Mouse (Mus musculus) hindbrain, embryonic 14.5 days (tissue): ENCODE measurements at regions not wholly inside any gene's neighbourhood (a gene's known extent, or its start where the extent isn't known, plus 50 kb on each side); places are given as distances from the start of the nearest gene placed in this dataset.

Experiments used
- ATAC-seq: fragments of 200-750 bp; cut with Nextera tagmentation; 2 replicates; pipeline ENCODE4 v1.8.0; 2017; ENCODE audit warnings: moderate number of reproducible peaks, mild to moderate bottlenecking, moderate TSS enrichment, moderate library complexity; ENCODE audit not compliant: low FRiP score
- DNase-seq: peaks from one replicate; pipeline ENCODE4 v3.0.0-alpha.2; 2015; ENCODE audit warnings: low spot score
- H3K27ac ChIP-seq: fragments of 300-500 bp; sonication (generic); 2 replicates; pipeline ENCODE4 v1.5.1; 2014; ENCODE audit warnings: mild to moderate bottlenecking, moderate library complexity
- H3K27me3 ChIP-seq: fragments of 300-500 bp; sonication (generic); 2 replicates; pipeline ENCODE4 v1.6.1; 2014; ENCODE audit warnings: mild to moderate bottlenecking, low read length, mixed read lengths; ENCODE audit not compliant: control insufficient read depth, insufficient read depth
- H3K36me3 ChIP-seq: fragments of 300-500 bp; sonication (generic); replicated peaks from 2 replicates; pipeline ENCODE4 v1.6.1; 2014; ENCODE audit not compliant: control insufficient read depth, insufficient read depth
- H3K4me1 ChIP-seq: fragments of 300-500 bp; sonication (generic); replicated peaks from 2 replicates; pipeline ENCODE4 v1.6.1; 2014; ENCODE audit warnings: antibody characterized with exemption, low read length, mixed read lengths; ENCODE audit not compliant: control insufficient read depth, insufficient read depth
- H3K4me2 ChIP-seq: fragments of 300-500 bp; sonication (generic); replicated peaks from 2 replicates; pipeline ENCODE4 v1.6.1; 2014; ENCODE audit warnings: mild to moderate bottlenecking, moderate library complexity
- H3K4me3 ChIP-seq: fragments of 300-500 bp; sonication (generic); replicated peaks from 2 replicates; pipeline ENCODE4 v1.5.1; 2014; ENCODE audit warnings: mild to moderate bottlenecking, low read length
- H3K9ac ChIP-seq: fragments of 300-500 bp; sonication (generic); 2 replicates; pipeline ENCODE4 v1.6.1; 2014
- H3K9me3 ChIP-seq: fragments of 300-500 bp; sonication (generic); 2 replicates; pipeline ENCODE4 v1.6.1; 2016; ENCODE audit warnings: low read length; ENCODE audit not compliant: control insufficient read depth
- WGBS: fragments of 180-500 bp; shearing (Covaris S2); extraction: QIAGEN DNeasy Blood & Tissue Kit; methylation state at CpG from one replicate; pipeline ENCODE4 v1.1.7; 2014; 5-methylcytosine and 5-hydroxymethylcytosine counted together

DNA sequence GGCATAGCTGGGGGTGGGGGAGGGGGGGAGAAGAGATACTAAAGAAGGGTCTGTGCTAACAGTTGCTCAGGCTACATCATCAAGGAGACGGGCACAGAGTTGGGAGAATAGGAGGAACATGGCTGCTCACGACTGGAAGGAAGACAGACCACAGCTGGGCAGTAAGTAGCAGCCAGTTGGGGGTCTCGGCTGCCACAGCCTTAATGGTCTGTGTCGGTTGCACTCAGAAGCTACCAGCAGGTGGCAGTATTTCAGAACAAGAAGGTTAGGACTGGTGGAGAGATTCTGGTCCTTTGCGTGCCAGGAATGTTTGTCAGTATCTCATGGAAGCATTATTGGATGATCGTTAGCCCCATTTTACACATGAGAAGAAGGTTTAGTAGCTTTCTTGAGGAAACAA is 185.9 kb downstream of the Cyp26b1 start:
- Histone ChIP-seq H3K36me3 (no peaks in the 10 kb centered on the region), H3K27me3 (no peaks in the 10 kb centered on the region), H3K9ac (no peak overlapping the region), H3K9me3 (no peaks in the 10 kb centered on the region), H3K4me2 (no peak overlapping the region), H3K27ac (no peak overlapping the region), H3K4me1 (no peaks in the 10 kb centered on the region), H3K4me3 (no peak overlapping the region)
- DNase-seq (peak; percentile 90), ATAC-seq (peak; percentile 55; the same call in 1 of the 2 replicates)
- WGBS = 7% methylated on average over 6 of the region's 6 CpGs

DNA sequence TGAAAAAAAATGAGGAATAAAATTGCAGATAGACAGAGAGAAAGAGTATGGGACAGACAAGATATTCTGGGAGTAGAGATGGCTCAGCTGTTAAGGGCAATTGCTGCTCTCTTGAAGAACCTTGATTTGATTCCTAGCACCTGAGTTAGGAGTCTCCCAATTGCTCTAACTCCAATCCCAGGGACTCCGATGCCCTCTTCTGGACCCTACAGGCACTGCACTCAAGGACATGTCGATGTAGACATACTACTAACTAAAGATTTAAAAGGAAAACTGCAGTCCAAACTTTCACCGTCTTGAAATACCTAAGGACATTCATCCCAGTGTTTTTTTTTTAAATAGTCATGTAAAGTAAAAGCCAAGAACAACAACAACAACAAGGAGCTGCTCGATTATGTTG is 189.0 kb downstream of the Cyp26b1 start:
- ATAC-seq = no peak
- no peak overlapping the region for H3K9ac ChIP-seq
- H3K4me2 ChIP-seq = no peak overlapping the region
- H3K27ac ChIP-seq = no peak overlapping the region
- no peaks in the 10 kb centered on the region for H3K9me3 ChIP-seq
- H3K36me3 ChIP-seq = no peaks in the 10 kb centered on the region
- H3K4me3 ChIP-seq = no peak overlapping the region
- DNase-seq = no peak
- no peaks in the 10 kb centered on the region for H3K27me3 ChIP-seq
- 66% methylated on average over 4 of the region's 4 CpGs for WGBS
- H3K4me1 ChIP-seq = no peaks in the 10 kb centered on the region

DNA sequence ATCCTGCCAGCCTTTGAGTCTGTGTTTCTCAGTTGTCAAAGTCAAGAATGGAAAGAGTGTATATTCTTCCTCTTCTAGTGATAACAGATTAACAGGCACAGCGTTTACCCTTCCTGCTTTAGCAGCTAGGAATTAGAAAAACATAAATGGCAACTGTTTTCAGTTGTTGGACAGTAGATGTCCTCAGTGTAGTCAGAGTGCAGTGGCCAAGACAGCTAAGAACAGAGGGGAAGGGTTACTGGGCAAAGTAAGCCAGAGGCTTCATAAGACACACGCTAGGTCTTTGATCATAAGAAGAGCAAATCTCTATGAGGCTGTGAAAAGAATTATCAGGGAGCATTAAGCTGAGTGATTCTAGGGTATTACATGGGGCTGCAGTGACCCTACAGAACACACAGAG is 191.3 kb downstream of the Cyp26b1 start:
- DNase-seq = no peak
- no peak overlapping the region for H3K4me2 ChIP-seq
- H3K27ac ChIP-seq = no peak overlapping the region
- no peaks in the 10 kb centered on the region for H3K36me3 ChIP-seq
- H3K4me1 ChIP-seq = no peaks in the 10 kb centered on the region
- H3K4me3 ChIP-seq = no peak overlapping the region
- no peak for ATAC-seq
- no peak overlapping the region for H3K9ac ChIP-seq
- 79% methylated on average over 2 of the region's 2 CpGs for WGBS
- no peaks in the 10 kb centered on the region for H3K27me3 ChIP-seq
- no peaks in the 10 kb centered on the region for H3K9me3 ChIP-seq

DNA sequence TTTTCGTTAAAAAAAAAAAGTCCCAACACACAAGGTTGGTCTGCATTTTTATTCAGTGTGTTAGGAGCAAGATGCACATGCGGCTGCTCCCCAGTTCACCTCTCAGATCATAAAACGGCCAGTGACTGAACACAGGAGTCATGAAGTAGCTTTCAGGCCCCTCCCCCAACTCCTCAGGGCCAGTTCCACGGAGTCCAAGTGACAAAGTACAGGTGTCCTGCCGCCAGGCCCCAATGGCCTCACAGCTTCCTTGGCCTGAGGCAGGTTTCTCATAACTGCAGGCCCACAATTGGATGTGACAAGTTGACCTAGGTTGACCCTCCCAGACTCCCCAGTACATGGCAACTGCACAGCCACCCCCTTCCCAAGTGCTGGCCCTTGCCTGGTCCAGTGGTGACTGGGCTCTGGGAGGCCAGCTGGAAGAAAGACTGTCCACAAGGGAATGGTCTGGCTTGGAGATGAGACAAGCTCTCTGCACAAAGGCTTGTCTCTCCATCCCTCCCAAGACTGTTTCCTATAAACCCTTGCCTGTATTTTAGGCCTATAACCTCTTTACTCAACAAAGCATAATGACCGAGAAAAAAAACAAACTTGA is 199.1 kb downstream of the Cyp26b1 start:
- H3K27ac ChIP-seq = no peak overlapping the region
- H3K4me1 ChIP-seq = no peaks in the 10 kb centered on the region
- DNase-seq (no peak), ATAC-seq (no peak)
- no peak overlapping the region for H3K4me3 ChIP-seq
- H3K9ac ChIP-seq = no peak overlapping the region
- H3K9me3 ChIP-seq = no peaks in the 10 kb centered on the region
- no peaks in the 10 kb centered on the region for H3K27me3 ChIP-seq
- 72% methylated on average over 6 of the region's 6 CpGs for WGBS
- no peak overlapping the region for H3K4me2 ChIP-seq
- no peaks in the 10 kb centered on the region for H3K36me3 ChIP-seq

DNA sequence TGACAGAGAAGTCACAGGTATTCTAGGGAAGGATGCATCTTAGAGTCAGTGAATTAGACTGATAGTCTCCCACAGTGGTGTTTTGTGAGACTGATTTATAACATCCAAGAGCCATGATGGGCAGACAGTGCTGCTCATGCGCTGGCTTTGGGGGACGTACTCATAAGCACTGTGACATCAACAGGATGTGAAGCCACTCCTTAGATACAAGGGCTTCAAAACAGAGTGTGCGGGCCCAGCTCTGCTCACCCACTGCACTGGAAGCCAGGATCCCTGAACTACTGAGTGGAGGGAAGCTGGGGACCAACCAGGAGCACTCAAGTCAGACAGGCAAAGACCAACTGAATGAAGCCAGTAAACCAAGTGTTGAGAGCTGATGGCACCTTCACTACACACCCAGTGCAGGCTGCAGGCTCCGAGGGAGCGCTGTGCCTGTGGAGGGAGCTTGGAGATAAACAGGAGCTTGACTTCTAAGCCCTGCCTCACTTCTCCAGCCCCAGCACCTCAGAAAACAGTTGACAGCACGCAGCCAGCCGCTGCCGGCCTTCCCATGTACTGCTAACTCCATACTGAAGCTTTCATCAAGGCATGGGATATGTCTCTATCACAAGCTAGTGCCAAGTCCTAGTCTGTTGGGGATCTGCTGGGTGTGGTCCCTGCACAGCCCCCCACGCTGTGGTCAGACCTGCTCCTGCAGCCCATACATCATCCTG is 200.0 kb downstream of the Cyp26b1 start:
- no peaks in the 10 kb centered on the region for H3K4me1 ChIP-seq
- no peaks in the 10 kb centered on the region for H3K36me3 ChIP-seq
- no peaks in the 10 kb centered on the region for H3K27me3 ChIP-seq
- H3K9me3 ChIP-seq = no peaks in the 10 kb centered on the region
- H3K4me3 ChIP-seq = no peak overlapping the region
- ATAC-seq (no peak), DNase-seq (no peak)
- H3K4me2 ChIP-seq = no peak overlapping the region
- WGBS = 86% methylated on average over 9 of the region's 9 CpGs
- no peak overlapping the region for H3K27ac ChIP-seq
- H3K9ac ChIP-seq = no peak overlapping the region

DNA sequence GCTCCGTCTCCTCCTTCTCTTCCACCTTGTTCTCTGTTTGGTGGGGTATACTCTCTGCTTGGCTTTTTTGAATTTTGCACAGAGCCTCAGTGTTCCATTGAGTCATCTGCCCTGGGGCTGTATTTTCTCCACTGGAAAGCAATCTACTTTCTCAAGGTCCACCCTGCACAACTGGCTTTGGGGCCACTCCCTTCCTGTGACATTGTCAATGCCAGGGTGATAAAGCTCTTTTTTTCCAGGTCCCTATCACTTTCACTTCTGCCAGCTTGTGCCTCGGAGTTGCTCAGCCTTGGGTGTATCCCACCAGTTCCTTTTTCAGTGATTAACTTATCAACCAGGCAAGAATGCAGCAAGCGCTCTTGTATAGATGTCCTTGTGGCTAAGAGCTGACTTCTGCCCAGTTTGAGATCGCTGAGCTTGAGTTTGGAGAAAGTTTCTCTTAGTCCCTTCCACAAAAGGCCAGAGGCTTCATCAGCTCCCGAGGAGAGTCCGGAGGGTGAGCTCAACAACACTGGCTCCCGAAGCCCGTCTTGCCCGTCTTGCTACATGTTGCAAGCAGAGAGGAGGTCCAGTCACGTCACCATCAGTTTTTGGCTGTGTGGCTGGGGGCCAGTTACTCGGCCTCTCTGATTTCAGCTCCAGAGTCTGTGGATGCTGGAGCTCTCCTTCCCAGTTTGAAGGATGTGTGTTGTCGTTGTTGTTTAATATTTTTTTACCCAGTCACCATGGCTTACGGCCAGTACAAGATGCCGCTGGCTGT is 200.8 kb downstream of the Cyp26b1 start:
- 91% methylated on average over 14 of the region's 14 CpGs for WGBS
- H3K4me1 ChIP-seq = no peaks in the 10 kb centered on the region
- H3K27me3 ChIP-seq = no peaks in the 10 kb centered on the region
- no peak overlapping the region for H3K27ac ChIP-seq
- H3K36me3 ChIP-seq = no peaks in the 10 kb centered on the region
- no peaks in the 10 kb centered on the region for H3K9me3 ChIP-seq
- no peak overlapping the region for H3K4me2 ChIP-seq
- DNase-seq (no peak), ATAC-seq (no peak)
- no peak overlapping the region for H3K9ac ChIP-seq
- no peak overlapping the region for H3K4me3 ChIP-seq

DNA sequence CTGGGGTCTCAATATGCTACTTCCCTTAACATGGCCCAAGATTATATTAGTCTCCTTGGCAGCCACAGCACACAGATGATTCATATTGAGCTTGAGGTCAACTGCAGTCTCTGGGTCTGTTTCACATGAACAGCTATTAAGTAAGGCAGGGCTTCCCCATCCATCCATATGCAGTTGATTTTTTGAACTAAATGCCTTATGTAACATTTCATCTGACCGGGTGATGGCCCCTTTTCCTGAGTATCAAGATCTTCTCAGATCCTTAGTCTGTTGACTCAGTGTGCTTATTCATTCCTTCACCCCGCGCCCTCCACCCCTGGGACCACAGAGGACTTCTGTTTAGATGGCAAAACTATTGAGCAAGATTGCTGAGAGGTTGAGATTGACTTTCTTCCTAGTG is 202.7 kb downstream of the Cyp26b1 start:
- no peak for ATAC-seq
- no peaks in the 10 kb centered on the region for H3K27me3 ChIP-seq
- 94% methylated on average over 3 of the region's 3 CpGs for WGBS

DNA sequence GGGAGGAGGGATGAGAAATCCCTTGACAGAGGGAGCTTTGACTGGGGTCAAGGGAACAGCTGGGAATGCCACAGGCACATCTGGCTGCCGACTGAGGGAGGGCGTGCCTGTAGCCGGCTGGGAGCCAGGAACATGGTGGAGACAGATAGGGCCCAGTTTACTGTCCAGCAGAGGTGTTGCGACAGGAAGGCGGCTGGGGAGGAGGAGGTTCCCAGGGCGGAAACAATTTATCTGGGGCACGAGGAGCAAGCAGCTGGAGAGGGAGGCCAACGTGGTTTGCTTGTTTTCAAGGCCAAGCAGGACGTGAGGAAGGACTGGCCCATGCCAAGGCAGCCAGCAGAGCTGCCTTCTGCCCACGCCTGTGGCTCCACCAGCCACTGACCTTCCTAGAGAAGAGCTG is 208.0 kb downstream of the Cyp26b1 start:
- no peak overlapping the region for H3K4me2 ChIP-seq
- WGBS = 51% methylated on average over 10 of the region's 10 CpGs
- H3K4me1 ChIP-seq = no peaks in the 10 kb centered on the region
- H3K27me3 ChIP-seq = no peaks in the 10 kb centered on the region
- no peak overlapping the region for H3K4me3 ChIP-seq
- DNase-seq (no peak), ATAC-seq (no peak)
- H3K27ac ChIP-seq = no peak overlapping the region
- H3K9me3 ChIP-seq = no peaks in the 10 kb centered on the region
- no peaks in the 10 kb centered on the region for H3K36me3 ChIP-seq
- no peak overlapping the region for H3K9ac ChIP-seq

More for the DNA sequence above, 202.7 kb downstream of the Cyp26b1 start:
- no peaks in the 10 kb centered on the region for H3K9me3 ChIP-seq
- no peak overlapping the region for H3K4me3 ChIP-seq
- H3K4me1 ChIP-seq = no peaks in the 10 kb centered on the region
- no peak overlapping the region for H3K27ac ChIP-seq
- H3K9ac ChIP-seq = no peak overlapping the region
- H3K4me2 ChIP-seq = no peak overlapping the region
- DNase-seq = no peak
- H3K36me3 ChIP-seq = no peaks in the 10 kb centered on the region

DNA sequence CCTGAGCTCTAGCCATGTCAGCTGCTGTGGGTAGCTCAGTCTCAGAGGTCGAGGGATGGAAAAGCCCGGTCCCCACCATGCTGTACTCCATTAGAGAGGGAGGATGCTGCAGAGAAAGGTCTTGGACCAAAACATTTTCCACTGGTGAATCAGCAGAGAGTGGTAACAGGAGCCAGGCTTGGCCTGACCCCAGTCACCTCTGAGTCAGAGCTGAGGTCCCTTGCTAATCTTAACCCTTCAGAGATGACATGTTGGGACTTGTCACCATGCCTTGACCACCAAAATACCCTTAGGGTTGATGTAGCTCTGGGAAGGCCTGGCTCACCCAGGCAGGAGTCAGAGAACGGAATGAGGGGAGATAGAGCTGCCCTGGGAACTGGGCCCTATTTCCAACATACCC is 210.0 kb downstream of the Cyp26b1 start:
- H3K9me3 ChIP-seq = no peaks in the 10 kb centered on the region
- no peak overlapping the region for H3K4me2 ChIP-seq
- no peaks in the 10 kb centered on the region for H3K4me1 ChIP-seq
- DNase-seq = no peak
- no peak overlapping the region for H3K4me3 ChIP-seq
- no peaks in the 10 kb centered on the region for H3K36me3 ChIP-seq
- 82% methylated on average over 3 of the region's 3 CpGs for WGBS
- ATAC-seq = no peak
- H3K27me3 ChIP-seq = no peaks in the 10 kb centered on the region
- H3K27ac ChIP-seq = no peak overlapping the region
- H3K9ac ChIP-seq = no peak overlapping the region
